Mouse (Mus musculus): ENCODE results near the gene Lrrc26.

The Lrrc26 gene

DNA sequence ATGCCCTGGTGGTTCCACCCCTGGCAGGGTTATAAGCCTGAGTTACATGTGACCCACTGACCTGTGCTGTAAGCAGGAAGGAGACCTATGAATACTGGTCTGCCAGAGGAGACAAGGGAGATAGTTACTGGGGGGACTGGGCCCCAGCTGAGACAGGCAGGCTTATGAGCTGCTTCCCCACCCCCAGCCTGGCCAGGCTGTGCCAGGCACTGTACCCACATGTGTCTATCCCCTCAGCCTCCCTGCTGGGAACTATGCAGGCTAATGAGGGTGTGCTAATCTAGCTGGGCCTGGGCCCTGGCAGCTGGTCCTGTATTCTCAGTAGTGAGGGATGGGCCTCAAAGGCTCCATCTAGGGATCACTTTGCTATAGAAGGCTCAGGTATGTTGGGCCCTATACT is 22.5 kb upstream of the Lrrc26 start:
- no peak for DNase-seq

GRCm38 (mm10) chr2:25267746-25268309 is 21.9 kb upstream of the Lrrc26 start:
- DNase-seq, result no peak

- peak; percentile 99 for DNase-seq
These were observed 17.7 kb upstream of the Lrrc26 start, which contains the start of the genes Ssna1 and Anapc2 for GRCm38 (mm10) chr2:25271827-25272511. Ssna1 (minus strand) TSS chr2:25272438. Anapc2 (plus strand) TSS chr2:25272478.

DNA sequence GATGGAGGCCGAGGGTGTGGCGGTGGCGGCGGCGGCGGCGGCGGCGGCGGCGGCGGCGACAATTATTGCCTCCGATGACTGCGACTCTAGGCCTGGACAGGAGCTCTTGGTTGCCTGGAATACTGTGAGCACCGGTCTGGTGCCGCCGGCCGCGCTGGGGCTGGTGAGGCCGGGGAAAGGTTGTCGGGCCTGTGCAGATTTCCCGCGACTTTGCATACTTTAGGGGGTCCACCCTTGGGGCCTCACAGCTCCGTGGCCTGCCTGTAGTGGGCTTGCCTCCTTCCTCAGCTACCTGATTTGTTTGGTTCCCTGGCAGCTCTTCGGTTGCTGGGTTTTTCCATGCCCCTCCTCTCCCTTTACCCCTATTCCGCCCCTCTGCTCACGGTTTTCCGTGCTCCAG is 17.2 kb upstream of the Lrrc26 start:
- DNase-seq, result no peak

GRCm38 (mm10) chr2:25273010-25273409 is 16.7 kb upstream of the Lrrc26 start:
- no peak for DNase-seq

- DNase-seq, result peak; percentile 84
These were observed 10.5 kb upstream of the Lrrc26 start for GRCm38 (mm10) chr2:25278928-25279882.

GRCm38 (mm10) chr2:25285551-25285950 is 4.2 kb upstream of the Lrrc26 start:
- no peak for DNase-seq

DNA sequence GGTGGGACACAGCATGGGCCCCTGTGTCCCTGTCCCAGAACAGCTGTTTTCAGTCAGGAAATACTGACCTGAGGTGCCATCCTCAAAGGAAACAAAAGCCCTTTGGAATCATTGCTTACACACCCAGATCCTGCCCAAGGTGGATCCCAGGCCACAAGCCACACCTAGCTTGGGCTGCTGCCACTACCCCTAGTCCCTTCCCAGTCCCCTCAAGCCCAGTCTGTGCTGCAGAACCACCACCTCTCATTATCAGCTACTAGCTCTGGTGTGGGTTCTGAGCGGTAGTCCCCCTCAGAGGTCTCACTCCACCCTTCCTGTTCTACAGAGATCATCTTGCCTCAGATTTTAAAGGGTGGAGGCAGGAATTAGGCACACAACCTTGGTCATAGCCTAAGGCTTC is 3.4 kb upstream of the Lrrc26 start:
- DNase-seq, result no peak

GRCm38 (mm10) chr2:25286837-25287636 is 2.7 kb upstream of the Lrrc26 start:
- peak; percentile 51 for DNase-seq

GRCm38 (mm10) chr2:25287927-25288649 is 1.6 kb upstream of the Lrrc26 start, which contains the start of gene Tmem210:
Tmem210 (plus strand) TSS chr2:25288145.
- DNase-seq, result no peak

GRCm38 (mm10) chr2:25288734-25289345 is 875 bp upstream of the Lrrc26 start:
- no peak for DNase-seq

- peak; percentile 53 for DNase-seq
These were observed 543 bp downstream of the Lrrc26 start for GRCm38 (mm10) chr2:25290101-25290815.

- peak; percentile 29 for DNase-seq
These were observed 1.1 kb downstream of the Lrrc26 start for GRCm38 (mm10) chr2:25290816-25291130.

DNA sequence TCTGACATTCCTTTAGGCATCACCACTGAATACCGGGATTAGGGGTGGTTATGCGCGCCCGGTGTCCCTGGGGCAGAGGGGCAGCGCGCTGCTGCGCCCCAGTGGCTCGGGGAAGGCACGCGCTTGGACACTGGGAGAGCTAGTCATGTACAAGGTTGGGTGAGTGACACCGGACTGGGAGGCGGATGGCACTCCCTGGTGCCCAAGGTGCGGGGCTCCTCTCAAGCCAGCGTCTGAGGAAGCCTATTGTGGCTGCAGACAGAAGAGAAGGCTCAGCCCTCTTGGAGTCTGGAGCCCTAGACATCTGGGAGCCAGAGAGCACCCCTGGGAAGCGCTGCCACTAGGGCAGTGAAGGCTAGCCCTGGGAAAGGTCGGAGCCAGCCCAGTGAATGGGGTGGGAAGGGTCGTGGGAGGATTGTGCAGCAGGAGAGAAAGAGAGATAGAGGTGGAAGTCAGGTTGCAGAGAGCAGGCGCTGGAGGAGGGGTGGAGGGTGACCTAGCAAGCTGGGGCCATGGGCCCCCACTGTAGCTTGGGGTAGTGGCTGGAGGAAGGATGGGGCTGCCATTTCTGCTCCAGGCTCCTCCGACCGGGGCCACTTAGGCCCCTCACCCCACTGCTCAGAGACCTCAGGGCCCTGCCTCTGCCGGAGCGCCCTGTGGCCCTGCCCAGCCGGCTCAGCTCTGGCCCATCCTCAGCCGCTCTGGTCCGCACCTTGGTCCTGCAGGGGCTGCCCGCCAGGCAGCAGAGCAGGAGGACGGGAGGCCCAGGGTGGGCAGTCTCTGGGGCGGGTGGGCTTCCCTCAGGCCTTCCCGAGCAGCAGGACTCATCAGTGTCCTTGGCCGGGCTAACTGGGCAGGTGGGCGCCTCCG is 1.7 kb downstream of the Lrrc26 start:
- no peak for DNase-seq

DNA sequence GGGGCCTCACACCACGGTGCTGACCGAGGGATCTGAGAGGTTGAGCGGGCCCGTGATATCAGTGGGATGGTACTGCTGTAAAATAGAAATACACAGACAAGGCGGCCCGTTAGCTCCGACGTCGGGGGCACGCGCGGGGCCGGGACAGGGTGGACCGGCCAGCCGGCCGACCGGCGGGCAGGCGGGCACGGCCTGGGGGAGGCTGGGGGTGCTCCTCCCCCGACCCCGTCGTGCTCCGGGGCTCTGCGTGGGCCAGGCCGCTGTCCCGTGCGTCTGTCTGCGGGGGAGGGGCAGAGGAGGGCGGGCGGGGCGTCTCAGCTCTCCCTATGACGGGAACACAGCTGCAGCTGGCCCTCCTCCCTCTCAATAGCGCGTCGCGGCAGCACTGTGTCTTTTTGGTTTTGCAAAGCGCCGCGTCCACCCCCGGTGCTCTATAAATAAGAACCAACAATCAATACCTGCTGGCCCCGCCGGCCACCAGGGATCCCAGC is 2.4 kb downstream of the Lrrc26 start:
- peak; percentile 26 for DNase-seq

- peak; percentile 78 for DNase-seq
These were observed 3.1 kb downstream of the Lrrc26 start for GRCm38 (mm10) chr2:25292856-25293255.

- DNase-seq, result no peak
These were observed 4.0 kb downstream of the Lrrc26 start for GRCm38 (mm10) chr2:25293706-25294105.

DNA sequence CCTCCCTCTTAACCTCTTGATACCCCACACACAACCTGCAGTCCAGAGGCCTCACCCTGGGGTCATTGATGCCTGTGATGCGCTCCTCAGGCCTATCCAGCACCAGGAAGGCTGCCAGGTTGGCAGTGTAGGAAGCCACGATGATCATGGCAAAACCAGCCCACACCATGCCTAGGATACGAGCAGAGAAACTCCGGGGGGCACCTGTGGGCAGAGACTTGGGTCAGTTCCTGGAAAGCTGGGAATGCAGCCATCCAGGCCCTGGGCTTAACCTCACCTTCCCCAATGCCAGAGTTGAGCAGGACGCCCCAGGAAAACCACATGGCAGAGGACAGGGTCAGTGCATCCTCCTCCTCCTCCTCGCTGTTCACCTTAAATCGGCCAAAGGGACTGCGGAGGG is 7.4 kb downstream of the Lrrc26 start:
- no peak for DNase-seq

GRCm38 (mm10) chr2:25298046-25298445 is 8.3 kb downstream of the Lrrc26 start:
- DNase-seq, result no peak

- no peak for DNase-seq
These were observed 13.7 kb downstream of the Lrrc26 start for GRCm38 (mm10) chr2:25303452-25303851.

Data from kidney, postnatal 14 days (tissue).